Mouse (Mus musculus) liver, adult 2 months (tissue): ENCODE data around the gene 4930518I15Rik. TPM values are rescaled to one million over a fixed set of nuclear protein-coding genes. Genes with fewer than 3 reads are reported as not detected.

Experiments used
- DNase-seq: peaks from one replicate; pipeline ENCODE4 v3.0.0-alpha.2; 2011; ENCODE audit warnings: low read depth, low spot score; ENCODE audit errors: extremely low read depth
- H3K27ac ChIP-seq: fragments of 200-500 bp; replicated peaks from 2 replicates; pipeline ENCODE4 v1.5.1; 2012; ENCODE audit warnings: low read depth, mild to moderate bottlenecking, control low read depth, inconsistent platforms, low read length; ENCODE audit not compliant: insufficient read depth
- H3K27me3 ChIP-seq: fragments of 200-500 bp; 2 replicates; pipeline ENCODE4 v1.6.1; 2012; ENCODE audit warnings: mild to moderate bottlenecking, moderate library complexity, low read length, inconsistent platforms; ENCODE audit not compliant: control insufficient read depth, insufficient read depth
- H3K36me3 ChIP-seq: fragments of 200-500 bp; 2 replicates; pipeline ENCODE4 v1.6.1; 2012; ENCODE audit warnings: low read length, inconsistent platforms; ENCODE audit not compliant: control insufficient read depth, insufficient read depth
- H3K4me1 ChIP-seq: fragments of 200-500 bp; 2 replicates; pipeline ENCODE4 v1.6.1; 2011; ENCODE audit warnings: low read length; ENCODE audit not compliant: control insufficient read depth, insufficient read depth
- H3K4me3 ChIP-seq: fragments of 200-500 bp; 2 replicates; pipeline ENCODE4 v1.5.1; 2011; ENCODE audit warnings: low read depth, mild to moderate bottlenecking, control low read depth, low read length, moderate library complexity; ENCODE audit not compliant: insufficient read depth
- H3K79me2 ChIP-seq: fragments of 200-500 bp; 2 replicates; pipeline ENCODE4 v1.6.1; 2012; ENCODE audit warnings: inconsistent platforms, mild to moderate bottlenecking, low read length, moderate library complexity; ENCODE audit not compliant: control insufficient read depth, insufficient read depth
- H3K9ac ChIP-seq: fragments of 200-500 bp; 2 replicates; pipeline ENCODE4 v1.6.1; 2012; ENCODE audit warnings: low read depth, mild to moderate bottlenecking, control low read depth, inconsistent platforms, low read length
- CTCF ChIP-seq: fragments of 200-500 bp; IDR thresholded peaks from 2 replicates; pipeline ENCODE4 v1.5.1; 2011; ENCODE audit warnings: low read depth, low read length, control low read depth
- POLR2A ChIP-seq: fragments of 200-500 bp; IDR thresholded peaks from 2 replicates; pipeline ENCODE4 v1.6.1; 2011; ENCODE audit warnings: low read length, control low read depth; ENCODE audit not compliant: insufficient read depth; ENCODE audit errors: extremely low read depth
- WGBS: fragments of 180-500 bp; shearing (Covaris S2); methylation state at CpG from one replicate; pipeline ENCODE4 v1.1.7; 2018; 5-methylcytosine and 5-hydroxymethylcytosine counted together
- polyA plus RNA-seq: library from polyadenylated mRNA; depleted of rRNA; stranded (reverse); fragments of >200 nt; gene quantifications from 2 replicates; pipeline ENCODE4 v1.2.3, GENCODE M21; 2012
- total RNA-seq: library from RNA; depleted of rRNA; stranded (reverse); fragments of >200 nt; gene quantifications from 2 replicates; pipeline ENCODE4 v1.2.3, GENCODE M21; 2014

Gene 4930518I15Rik
- total and polyA plus RNA-seq, 2 experiments: 0.55 to 1.1 TPM

DNA sequence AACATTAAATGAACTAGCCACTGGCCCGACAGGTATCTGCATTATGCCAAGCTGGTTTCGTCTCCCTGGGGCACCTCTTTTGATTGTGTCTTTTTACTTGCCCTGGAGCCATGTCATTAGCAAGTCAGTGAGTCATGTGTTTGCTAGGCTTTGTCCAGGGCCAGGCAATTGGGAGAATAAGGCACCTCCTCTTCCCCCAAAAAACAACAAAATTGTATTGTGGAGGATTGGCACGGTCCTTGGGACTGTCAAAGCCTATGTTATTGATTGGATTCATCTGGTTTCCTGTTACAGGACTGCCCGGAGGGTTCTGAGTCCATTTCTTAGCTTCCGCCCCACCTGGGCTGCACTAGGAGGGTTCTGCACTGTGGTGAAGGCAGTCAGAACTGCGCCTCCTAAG is 10.1 kb downstream of the 4930518I15Rik start:
- Histone ChIP-seq H3K4me1 (0 out of 2 replicates have a peak, but pooled peaks cover 3% of the 10 kb centered on the region), H3K36me3 (no peaks in the 10 kb centered on the region), H3K4me3 (no peak overlapping the region), H3K9ac (no peak overlapping the region), H3K27ac (no peak overlapping the region), H3K79me2 (no peaks in the 10 kb centered on the region), H3K27me3 (no peaks in the 10 kb centered on the region)
- 66% methylated on average over 6 of the region's 6 CpGs for WGBS
- no peak for TF ChIP-seq CTCF
- no peak for DNase-seq

DNA sequence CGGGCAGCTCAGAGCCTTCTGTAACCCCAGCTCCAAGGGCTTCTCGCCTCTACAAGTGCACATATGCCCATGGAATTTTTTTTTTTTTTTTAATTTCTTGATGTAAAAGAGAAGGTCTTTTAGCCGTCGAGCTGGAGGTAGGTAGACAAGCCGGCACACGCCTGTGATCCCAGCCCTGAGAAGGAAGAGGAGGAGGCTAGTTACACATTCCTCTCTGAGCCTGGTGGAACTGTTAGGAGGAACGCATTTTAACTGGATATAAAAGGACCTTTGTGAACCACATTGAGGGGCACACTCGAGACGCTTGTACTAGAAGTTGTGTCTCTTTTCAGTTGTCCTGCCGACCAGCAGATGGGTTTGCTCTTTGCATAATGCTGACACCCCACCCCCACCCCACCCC is 13.0 kb downstream of the 4930518I15Rik start:
- Histone ChIP-seq H3K27ac (no peak overlapping the region; the same call in 1 of the 2 replicates), H3K9ac (no peak overlapping the region), H3K4me3 (no peak overlapping the region), H3K4me1 (peaks cover 2% of the 10 kb centered on the region), H3K79me2 (no peaks in the 10 kb centered on the region), H3K27me3 (peaks cover 10% of the 10 kb centered on the region), H3K36me3 (no peaks in the 10 kb centered on the region)
- TF ChIP-seq CTCF (no peak), POLR2A (no peak)
- WGBS: 71% methylated on average over 10 of the region's 10 CpGs
- DNase-seq: no peak

DNA sequence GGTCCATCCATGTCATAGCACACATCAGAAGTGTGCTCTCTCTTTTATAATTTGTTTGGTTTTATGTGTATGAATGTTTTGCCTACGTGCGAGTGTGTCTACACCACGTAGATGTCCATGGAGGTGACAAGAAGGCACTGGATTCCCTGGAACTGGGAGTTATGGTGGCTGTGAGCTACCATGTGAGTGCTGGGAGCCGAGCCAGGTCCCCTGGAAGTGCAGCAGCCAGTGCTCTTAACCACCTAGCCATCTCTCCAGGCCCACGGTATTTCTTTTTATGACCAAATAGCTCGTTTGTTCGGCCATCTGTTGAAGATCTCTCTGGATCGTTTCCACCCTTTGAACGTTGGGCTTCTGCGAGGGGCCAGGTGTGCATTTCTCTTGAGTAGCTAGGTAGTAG is 14.4 kb downstream of the 4930518I15Rik start:
- no peak for DNase-seq
- Histone ChIP-seq H3K4me3 (no peak overlapping the region), H3K4me1 (peaks cover 2% of the 10 kb centered on the region), H3K27me3 (peaks cover 11% of the 10 kb centered on the region), H3K27ac (no peak overlapping the region), H3K9ac (no peak overlapping the region), H3K36me3 (no peaks in the 10 kb centered on the region), H3K79me2 (no peaks in the 10 kb centered on the region)
- WGBS: 83% methylated on average over 10 of the region's 10 CpGs
- TF ChIP-seq POLR2A: no peak
- no peak for TF ChIP-seq CTCF

DNA sequence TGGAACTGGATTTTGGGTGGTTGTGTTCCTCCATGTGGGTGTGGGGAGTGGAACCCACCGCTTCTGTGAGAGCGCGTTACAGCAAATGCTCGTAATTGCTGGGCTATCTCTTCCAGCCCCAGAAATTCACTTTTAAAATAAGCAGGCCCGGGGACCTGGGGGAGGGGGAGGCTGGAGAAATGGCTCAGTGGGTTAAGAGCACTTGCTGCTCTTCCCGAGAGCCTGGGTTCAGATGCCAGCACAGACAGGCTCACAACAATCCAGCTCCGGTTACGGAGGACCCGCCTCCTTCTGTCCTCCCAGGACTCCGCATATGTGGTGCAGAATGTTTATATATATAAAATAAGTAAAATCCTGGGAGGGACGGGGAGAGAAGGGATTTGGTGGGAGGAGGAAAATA is 15.0 kb downstream of the 4930518I15Rik start:
- Histone ChIP-seq H3K4me1 (peaks cover 2% of the 10 kb centered on the region), H3K9ac (no peak overlapping the region)
- WGBS: 78% methylated on average over 11 of the region's 11 CpGs

DNA sequence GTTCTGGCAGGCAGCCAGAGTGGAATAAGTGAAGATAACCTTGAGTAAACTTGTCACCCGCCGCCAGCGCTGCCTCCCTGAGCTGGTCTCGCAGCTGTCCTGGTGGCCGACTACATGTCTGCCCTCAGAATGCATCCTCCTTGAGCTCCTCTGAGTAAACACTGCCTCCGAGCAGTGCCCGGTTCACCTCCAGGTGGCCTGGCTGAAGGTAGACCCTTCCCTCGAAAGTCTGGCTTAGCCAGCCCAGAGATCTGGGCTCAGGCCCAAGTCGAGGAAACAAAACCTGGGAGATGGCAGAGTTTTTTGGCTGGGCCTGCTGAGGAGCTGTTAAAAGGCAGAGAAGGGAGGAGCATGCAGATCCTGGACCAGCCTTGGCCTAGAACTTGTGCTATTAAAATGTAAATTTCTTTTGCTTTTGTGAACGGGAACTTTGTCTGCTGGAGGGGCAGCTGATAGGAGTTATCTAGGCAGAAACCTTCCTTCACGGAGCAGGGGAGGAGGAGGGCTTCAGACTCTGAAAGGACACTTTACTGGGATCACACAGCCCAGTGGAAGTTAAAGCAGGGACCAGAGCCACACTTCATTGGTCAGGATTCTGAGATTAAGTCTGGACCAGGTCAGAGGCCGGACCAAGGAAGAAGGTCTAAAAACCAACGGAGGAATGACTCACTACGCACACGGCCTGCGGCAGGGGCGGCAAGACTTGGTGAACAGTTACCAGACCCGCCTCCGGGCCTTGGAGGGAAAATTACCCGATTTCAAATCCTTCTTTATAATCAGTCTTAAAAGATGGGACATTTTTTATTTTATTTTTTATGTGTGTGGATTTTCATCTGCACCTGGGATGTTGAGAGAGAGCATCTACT is 15.7 kb downstream of the 4930518I15Rik start:
- Histone ChIP-seq H3K79me2 (no peaks in the 10 kb centered on the region), H3K27me3 (peaks cover 11% of the 10 kb centered on the region), H3K27ac (no peak overlapping the region), H3K36me3 (no peaks in the 10 kb centered on the region), H3K4me1 (peaks cover 2% of the 10 kb centered on the region), H3K4me3 (peak overlapping the region; percentile 12; the same call in 1 of the 2 replicates), H3K9ac (no peak overlapping the region)
- TF ChIP-seq POLR2A (no peak), CTCF (0 out of 2 replicates have a peak, but pooled peaks have one; percentile 8)
- DNase-seq: peak; percentile 33
- WGBS: 31% methylated on average over 20 of the region's 20 CpGs

More for the DNA sequence above, 15.0 kb downstream of the 4930518I15Rik start:
- Histone ChIP-seq H3K36me3 (no peaks in the 10 kb centered on the region), H3K79me2 (no peaks in the 10 kb centered on the region), H3K27ac (no peak overlapping the region), H3K27me3 (peaks cover 11% of the 10 kb centered on the region), H3K4me3 (no peak overlapping the region)
- DNase-seq: no peak
- TF ChIP-seq CTCF: no peak
- no peak for TF ChIP-seq POLR2A
